Mouse (Mus musculus): ENCODE results near the gene BC025920.

BC025920 gene

DNA sequence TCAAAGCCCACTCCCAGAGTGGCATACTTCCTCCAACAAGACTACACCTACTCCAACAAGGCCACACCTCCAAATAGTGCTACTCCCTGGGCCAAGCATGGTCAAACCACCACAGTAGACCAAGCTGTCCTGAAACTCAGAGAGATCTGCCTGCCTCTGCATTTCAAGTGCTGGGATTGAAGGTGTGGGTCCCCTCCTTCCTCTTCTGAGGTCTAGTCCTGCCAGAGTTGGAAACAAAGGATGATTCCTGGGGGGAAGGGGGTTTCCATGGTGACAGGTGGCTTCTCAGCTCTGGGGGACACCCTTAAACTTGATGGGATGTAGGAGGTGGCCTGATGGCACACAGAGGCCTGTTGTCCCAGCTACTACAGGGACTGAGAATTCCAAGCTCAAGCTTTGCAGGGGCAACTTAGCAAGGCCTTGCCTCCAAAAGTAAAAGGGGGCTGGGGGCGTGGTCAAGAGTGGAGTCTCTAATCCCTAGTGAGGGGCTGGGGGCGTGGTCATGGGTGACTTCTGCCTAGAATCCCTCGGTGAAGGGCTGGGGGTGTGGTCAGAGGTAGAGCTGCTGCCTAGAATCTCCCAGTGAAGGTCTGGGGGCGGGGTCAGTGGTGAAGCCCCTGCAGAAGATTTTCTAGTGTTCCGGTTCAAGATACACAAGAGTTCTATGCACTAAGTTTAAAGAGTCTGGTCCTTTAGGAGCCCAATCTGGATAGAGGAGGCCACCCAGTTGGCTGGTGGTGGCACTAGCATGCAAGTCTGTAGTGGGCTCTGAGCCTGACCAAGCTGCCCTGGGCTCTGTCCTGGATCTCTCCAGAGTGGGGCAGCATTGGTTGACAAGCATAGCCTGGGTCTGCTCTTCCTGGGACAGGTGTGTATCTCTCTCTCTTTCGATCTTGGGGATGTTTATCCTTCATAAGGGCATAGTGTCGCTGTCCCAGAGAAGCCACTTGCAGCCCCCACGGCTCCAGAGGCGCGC, 31.7 kb upstream of the BC025920 start, which contains the start of gene Tle2:
Gene Tle2, plus strand, starts transcription at position 481 of the 976 bp plus-strand sequence.
- no peak for DNase-seq

DNA sequence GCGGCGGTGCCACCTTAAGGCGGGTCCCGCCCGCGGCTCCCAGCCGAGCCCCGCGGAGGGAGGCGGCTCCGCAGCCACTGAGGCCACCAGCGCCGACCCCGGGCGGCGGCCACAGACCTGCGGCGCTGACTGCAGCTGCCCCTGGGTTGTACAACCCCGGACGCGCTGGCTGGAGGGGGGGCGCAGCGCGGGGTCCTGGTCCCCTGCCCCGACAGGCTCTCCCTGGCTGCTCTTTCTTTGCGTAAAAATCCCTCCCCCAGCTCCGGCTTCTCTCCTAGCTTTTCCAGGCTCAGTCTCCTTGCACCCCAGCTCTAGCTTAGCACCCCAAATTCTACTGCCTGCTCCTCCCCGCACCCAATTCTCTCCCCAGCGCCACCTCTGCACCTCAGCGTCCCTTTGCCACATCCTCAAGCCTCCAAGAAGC, 30.9 kb upstream of the BC025920 start:
- DNase-seq, result peak; percentile 64 to 79

DNA sequence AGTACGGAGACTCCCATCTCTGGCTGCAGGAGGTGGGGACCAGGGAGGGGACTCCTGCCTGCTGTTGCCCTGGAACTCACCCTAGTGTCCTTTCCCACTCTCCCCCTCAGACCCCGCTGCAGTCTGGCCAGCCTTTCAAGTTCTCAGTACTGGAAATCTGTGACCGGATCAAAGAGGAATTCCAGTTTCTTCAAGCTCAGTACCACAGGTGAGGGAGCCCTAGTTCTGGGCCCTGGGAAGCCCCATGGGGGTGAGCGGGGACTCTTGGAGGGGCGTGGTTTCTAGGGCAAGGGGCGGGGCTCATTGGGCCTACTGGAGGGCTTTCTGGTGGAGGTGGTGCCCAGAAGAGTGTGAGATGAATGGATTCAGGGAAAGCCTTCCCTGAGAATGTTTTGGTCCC, 30.4 kb upstream of the BC025920 start:
- DNase-seq, result no peak

DNA sequence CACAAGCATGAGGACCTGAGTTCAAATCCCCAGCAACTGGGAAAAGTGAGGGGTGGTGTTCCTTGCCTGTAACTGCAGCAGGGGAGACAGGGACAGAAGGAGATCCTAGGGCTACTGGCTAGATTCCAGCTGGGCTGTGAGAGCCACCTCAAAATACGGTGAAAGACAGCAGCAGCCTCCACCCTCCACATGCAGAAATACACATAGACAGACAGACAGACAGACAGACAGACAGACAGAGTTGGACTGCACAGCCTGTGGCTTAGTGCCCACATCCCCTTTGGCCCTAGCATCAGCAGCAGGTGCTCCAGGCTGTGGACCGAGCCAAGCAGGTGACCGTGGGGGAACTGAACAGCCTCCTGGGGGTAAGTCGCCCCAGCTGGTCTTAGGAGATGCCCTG, 26.1 kb upstream of the BC025920 start:
- no peak for DNase-seq

DNA sequence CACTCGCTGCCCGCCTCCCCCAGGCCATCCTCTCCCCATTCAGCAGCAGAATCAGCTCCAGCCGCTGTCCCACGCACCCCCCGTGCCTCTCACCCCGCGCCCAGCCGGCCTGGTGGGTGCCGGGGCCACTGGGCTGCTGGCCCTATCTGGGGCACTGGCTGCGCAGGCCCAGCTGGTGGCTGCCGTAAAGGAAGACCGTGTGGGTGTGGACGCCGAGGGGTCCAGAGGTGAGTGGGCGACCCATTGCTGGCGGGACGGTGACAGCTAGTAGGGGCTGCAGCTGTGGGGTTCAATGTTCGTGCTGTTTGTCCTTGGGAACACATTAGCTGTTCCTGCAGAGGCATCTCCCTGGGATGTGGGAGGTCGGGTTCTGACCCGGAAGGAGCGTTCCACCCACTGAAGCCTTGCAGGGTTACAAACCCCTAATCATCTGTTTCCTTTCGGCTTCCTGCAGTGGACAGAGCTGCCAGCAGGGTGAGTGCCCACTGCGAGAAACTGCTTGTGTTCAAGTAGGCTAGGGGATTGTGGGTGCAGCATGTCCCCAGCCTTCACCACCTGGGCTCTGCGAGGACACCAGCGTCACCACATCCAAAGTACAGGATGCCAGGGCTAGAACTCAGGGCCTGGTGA, 25.5 kb upstream of the BC025920 start:
- peak; percentile 46 to 61 for DNase-seq

DNA sequence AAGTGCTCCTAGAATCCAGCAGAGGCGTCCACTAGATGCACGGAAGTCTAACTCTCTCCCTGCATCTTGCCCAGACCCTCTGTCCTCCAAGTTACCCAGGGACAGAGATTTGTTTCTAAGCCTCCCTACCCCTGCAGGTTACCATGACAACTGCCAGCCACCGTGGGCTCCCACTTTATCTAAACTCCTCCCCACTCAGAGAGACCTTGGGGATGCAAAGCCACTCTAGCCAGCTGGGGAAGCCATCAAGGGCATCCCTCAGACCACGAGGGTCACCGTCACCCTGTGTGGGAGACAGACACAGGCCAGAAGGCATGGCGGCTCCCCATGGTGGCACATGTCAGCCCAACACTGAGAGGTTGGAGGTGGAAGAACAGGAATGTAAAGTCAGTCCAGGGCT, 22.7 kb upstream of the BC025920 start:
- DNase-seq, result no peak

DNA sequence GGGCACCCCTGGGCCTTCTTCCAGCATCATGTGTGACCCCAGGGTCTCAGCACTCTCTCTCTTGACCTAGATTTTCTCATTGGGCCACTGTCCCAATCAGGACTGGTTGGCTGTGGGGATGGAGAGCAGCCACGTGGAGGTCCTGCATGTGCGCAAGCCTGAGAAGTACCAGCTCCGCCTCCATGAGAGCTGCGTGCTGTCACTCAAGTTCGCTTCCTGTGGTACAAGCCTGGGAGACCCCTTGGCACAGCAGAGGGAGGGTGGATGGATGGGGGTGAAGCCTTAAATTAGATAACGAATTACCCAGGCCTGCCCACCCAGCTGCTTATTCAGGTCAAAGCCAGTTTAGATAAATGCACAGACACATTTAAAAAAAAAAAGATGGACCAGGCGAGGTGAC, 17.3 kb upstream of the BC025920 start:
- DNase-seq, result no peak

DNA sequence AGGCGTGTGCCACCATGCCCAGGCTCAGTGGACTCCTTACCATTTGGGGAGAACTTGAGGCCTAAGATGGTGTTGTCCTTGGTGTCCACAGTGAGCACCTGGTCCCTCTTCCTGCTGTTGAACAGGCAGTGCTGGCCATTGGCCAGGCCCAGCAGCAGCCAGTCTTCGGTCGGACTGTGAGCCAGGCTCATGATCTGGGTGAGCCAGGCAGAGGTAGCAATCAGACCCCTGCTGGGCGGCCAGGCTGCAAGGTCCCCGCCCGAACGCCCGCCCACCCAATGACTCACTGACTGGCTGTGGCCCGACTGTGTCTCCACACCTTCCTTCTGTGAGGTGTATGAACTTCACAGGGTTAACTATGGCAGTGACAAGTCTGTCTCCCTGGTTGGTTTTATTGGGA, 14.2 kb upstream of the BC025920 start:
- no peak for DNase-seq

DNA sequence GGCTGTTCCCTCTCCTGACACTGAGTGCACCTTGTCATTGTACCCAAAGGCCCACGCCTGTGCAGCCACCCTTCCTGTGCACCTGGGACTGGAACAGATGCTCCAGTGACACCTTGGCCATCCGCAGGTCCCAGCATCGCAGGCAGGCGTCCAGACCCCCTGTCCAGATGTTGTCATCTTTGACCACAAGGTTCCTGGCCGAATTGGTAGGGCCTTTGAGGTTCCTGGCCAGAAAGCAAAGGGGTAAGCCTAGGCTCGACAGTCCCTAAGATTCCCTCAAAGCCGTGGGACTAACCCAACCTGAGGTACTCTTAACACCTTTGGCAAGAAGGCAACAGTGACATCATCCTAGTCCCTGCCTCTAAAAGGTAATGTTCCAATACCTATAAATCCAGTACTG, 13.4 kb upstream of the BC025920 start:
- no peak for DNase-seq

DNA sequence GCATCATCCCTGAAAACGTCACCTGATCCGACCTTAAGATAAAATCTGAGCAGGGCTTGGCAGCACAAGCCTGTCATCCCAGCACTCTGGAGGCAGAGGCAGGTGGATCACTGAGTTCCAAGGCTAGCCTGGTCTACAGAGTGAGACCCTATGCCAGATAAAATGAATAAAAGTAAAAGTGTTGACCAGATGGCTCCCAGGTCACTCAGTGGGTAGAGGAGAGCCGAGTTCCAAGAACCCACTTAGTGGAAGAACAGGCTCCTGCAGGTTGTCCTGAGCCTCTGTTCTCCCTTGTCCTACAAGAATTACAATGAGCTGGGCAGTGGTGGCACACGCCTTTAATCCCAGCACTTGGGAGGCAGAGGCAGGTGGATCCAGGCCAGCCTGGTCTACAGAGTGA, 12.8 kb upstream of the BC025920 start:
- no peak for DNase-seq

DNA sequence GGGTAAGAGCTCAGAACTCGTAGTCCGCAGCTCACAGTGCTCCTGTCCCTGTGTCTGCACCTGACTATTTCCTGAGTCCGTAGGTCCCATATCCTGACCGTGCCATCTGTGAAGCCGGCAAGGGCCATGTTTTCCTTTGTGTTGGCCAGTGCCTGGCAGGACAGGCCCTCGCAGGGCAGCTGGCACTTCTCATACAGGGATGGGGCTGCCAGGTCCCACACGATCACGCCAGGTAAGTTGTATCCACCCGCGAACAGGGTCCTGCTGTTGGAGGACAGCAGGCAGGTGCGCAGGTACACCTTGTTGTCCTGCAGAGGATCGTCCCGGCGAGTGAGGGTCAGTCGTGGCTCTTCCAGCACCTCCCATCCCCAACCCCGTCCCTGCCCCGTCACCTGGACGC, 12.1 kb upstream of the BC025920 start:
- DNase-seq, result peak in 1 of 2 experiments; percentile 18

DNA sequence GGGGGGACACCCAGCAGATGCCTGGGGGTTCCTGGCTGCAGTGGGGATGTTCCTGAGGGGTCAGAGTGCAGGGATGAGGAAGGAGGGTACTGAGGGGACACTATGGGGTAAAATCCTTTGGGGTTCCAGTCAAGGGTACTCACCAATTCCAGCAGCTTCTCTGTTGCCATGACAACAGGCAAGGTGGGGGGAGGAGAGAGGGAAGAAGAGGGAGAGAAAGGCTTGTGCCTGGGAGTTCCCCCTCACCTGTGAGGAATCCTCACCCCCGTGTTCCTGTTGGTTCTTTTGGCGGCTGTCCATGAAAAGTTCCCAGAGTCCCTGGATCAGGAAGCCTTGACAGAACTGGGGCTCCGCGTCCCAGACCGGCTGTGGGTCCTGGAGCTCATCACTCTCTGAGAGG, 10.5 kb upstream of the BC025920 start:
- DNase-seq, result peak in 1 of 2 experiments; percentile 23

DNA sequence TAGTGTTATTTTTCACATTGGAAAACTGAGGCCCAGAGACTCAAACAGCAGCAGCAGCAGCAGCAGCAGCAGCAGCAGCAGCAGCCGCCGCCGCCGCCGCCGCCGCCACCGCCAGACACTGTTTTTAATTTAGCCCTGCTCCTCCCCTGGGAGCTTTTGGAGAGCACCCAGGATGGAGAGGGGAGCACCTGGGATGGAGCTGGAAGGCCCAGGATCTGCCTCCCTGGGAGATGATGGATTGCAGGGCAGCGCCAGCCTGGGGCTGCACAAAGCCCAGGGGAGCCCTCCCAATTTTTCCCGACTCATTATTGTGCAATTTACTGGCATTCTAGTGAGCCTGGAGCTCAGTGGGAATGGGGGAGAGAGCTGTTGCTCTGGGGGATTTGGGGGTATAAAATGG, 9.5 kb upstream of the BC025920 start:
- DNase-seq, result no peak

DNA sequence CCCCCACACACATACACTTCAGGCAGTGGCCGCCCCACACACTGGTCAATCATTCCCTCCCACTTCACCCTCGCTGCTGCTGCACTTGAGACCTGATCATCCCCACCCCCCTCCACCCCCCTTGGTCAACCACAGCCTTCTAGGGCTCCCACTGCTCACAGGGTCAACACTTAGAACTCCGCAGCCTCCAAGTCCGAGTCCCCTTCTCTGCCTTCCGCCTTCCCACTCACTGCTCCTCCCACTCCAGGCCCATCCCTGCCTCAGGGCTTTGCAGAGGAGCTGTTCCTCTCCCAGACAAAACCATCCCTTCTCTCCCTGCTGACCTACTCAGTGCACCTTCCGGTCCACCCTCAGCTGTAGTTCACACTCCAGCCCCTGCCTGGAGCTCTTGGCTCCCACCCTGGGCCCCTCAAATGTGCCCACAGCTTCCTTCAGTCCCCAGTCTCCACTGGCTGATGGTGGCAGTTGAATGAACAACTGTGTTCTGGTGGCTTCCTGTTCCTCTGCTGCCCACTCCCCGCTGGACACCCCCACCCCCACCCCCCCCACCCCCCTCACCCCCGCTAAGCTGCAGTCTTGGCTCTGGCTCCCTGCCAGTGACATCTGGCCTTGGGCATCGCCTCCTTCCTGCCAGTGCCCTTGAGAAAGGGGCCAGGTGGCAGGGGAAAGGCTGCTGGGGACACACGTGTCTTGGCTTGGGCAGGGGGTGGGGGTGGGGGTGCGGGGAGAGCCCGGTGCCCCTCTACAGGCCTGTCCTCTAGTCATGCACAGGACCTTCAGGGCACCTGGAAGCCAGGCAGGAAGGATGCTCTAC, 8.7 kb upstream of the BC025920 start:
- peak; percentile 63 to 80 for DNase-seq

DNA sequence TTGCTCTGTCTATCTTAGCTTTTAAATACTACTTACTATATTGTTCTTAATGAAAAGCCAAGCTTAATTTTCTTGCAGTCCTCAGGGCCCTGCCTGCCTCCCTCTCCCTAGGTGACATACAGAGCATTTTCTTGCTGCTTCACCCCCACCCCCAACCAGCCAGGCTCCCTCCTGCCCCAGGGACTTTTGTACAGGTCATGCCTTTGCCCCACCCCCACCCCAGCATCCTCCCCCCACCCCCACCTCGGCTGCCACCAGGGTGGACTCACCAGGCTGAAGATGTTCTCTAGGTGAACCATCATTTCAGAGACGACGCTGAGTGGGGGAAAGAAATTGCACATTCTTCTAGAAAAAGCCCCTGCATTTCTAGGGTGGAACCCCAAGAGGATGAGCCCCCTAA, 7.7 kb upstream of the BC025920 start:
- DNase-seq, result no peak

DNA sequence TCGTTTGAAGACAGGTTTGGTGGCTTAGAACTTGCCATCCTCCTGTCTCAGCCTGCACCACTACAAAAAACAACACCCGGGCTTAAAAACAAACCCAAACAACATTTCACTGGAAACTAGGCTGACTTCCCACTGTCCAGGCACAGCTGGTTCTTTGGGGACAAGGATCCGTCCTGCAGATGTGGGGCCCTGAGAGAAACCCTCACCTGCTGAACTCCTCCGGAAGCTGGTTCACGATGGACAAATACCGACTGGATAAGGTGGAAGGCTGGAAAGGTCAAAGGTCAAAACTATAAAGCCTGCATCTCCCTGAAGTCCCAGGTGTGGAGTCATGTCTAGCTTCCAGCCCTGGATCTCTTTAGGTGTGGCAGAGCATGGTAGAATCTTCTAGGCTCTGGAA, 7.2 kb upstream of the BC025920 start:
- DNase-seq, result no peak

DNA sequence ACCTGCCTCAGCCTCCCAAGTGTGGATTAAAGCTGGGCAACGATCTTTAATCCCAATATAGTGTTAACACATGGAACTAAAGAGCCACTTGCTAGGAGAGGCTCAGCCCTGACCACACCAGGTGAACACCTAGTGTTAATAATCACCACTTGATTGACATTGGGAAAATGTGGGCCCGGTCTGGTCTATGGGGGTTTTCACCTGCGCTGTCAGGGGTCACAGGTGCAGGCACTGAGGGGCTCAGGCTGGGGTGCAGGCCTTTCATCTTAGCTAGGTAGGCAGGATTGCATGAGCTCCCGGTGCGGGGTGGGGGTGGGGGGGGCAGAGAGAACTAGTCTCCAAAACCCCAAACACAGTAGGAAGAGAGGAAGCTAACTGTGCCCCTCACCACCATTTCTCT, 6.4 kb upstream of the BC025920 start:
- no peak for DNase-seq

DNA sequence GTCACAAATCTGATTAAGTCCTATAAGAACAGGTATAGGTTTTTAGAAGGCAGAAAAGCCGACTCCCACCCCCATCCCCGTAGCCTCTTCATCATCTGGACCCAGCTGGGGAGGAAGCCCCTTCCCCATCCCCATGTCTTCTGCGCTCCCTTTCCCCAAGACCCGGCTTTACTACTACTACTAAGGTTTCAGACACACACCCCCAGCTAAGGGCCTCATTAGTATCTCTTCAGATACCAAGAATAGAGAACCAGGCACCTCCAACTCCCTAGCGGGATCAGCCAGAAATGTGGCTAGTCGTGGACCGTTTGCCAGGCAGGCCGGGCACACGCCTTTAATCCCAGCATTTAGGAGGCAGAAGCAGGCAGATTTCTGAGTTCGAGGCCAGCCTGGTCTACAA, 6.0 kb upstream of the BC025920 start:
- no peak for DNase-seq

DNA sequence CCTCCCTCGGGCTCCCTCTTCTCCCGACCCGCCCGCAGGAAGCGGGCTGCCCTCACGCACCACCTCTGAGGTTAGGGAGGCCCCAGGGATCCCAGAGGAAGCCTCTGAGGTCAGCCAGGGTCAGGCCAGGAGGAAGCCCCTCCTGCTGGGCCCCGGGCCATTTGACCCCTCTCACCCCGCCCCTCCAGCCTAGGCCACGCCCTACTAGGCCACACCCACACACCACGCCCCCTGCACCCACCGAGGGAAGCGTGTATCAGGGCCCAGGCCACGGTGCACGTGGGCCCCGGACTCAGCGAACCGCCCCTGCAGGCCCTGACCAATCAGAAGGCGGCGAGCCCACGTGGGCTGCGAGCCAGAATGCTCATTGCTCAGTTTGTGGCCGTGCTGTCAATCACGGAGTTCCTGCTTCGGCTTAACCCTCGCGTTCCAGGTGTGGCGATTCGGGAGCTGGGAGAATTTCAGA, 5.3 kb upstream of the BC025920 start, which contains the start of gene Tle6:
Gene Tle6, minus strand, starts transcription at position 336 of the 466 bp plus-strand sequence.
- DNase-seq, result peak; percentile 96

DNA sequence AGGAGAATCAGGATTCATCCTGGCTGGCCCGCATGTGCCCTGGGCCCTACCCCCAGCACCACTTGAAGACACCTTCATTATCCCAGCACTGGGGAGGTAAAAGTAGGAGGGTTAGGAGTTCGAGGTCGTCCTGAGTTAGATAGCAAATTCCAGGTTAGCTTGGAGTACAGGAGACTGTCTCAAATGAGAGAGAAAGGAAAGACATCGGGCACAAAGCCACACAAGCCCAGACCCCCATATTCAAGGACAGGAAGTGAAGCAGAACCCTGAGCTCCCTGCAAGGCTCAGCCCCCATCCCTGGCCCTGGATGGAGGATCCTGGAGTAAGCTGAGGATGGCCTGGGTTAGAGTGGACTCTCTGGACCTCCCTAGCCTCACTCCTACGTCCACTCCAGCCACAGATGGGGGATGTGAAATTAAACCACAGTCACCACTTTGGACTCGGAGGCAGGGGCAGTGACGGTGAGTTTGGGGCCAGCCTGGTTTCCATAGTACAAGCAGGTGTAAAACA, 4.6 kb upstream of the BC025920 start:
- no peak for DNase-seq

DNA sequence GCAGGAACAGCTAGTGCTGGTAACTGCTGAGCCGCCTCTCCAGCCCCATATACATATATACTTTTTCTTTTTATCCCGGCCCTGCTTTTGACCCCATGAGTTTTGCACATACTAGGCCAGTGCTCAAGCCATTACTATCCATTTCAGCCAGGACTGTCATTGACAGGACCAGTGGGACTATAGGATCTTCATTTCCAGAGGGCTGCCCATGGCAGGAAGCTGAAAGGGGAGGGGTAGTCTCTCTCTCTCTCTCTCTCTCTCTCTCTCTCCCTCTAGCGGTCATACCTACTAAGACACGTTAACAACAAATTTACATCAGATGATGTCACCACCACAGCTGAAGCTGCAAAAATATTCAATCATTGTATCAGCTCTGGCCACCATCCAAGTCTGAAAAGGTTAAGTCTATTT, 3.3 kb upstream of the BC025920 start:
- DNase-seq, result peak in 1 of 2 experiments; percentile 38

Measured in lung, postnatal 4 days (tissue).